Mouse (Mus musculus) forebrain, embryonic 10.5 days (tissue): ENCODE data around the gene Nynrin. TPM values are rescaled to one million over a fixed set of nuclear protein-coding genes. Genes with fewer than 3 reads are reported as not detected.

ENCODE experiments used
- polyA plus RNA-seq: library from polyadenylated mRNA; unstranded; fragments of >200 nt; fragmentation: Nextera tagmentation; extraction: Ambion mirVana; gene quantifications from 2 replicates; pipeline ENCODE4 v1.2.1, GENCODE M21; 2016

Nynrin gene
- polyA plus RNA-seq, 1 experiment from 2014 or later = 25.8 TPM

Other genes with a start within 250 kb of the Nynrin start
- gene Rec8, start 236.0 kb upstream of the Nynrin start, polyA plus RNA-seq = 5.6 and 5.7 TPM in 2 replicates
- 110 and 123 TPM in 2 replicates for gene Ipo4, start 218.1 kb upstream of the Nynrin start, polyA plus RNA-seq
- 0.98 and 1.00 TPM in 2 replicates for gene Gm49378, start 216.1 kb upstream of the Nynrin start, polyA plus RNA-seq
- gene Tm9sf1, start 210.2 kb upstream of the Nynrin start, polyA plus RNA-seq = 78.3 and 78.7 TPM in 2 replicates
- gene Tssk4, start 203.8 kb upstream of the Nynrin start, polyA plus RNA-seq = 0.58 and 1.1 TPM in 2 replicates
- gene Mdp1, start 193.5 kb upstream of the Nynrin start, polyA plus RNA-seq = 62.4 and 63.7 TPM in 2 replicates
- 59.9 and 62.4 TPM in 2 replicates for gene Gmpr2, start 182.1 kb upstream of the Nynrin start, polyA plus RNA-seq
- 664 and 665 TPM in 2 replicates for gene Nedd8, start 181.9 kb upstream of the Nynrin start, polyA plus RNA-seq
- gene Tinf2, start 172.2 kb upstream of the Nynrin start, polyA plus RNA-seq = 78.8 and 79.7 TPM in 2 replicates
- 0.26 and 0.44 TPM in 2 replicates for gene Tgm1, start 140.1 kb upstream of the Nynrin start, polyA plus RNA-seq
- gene Rabggta, start 131.7 kb upstream of the Nynrin start, polyA plus RNA-seq = 30.2 and 31.5 TPM in 2 replicates
- gene Dhrs1, start 108.3 kb upstream of the Nynrin start, polyA plus RNA-seq = 59.1 and 62.5 TPM in 2 replicates
- gene Nop9, start 108.3 kb upstream of the Nynrin start, polyA plus RNA-seq = 63.0 and 68.4 TPM in 2 replicates
- 0.33 TPM in 1 of 2 replicates, not detected in the other for gene Cideb, start 95.6 kb upstream of the Nynrin start, polyA plus RNA-seq
- gene Ltb4r2, start 92.6 kb upstream of the Nynrin start, polyA plus RNA-seq = 0.19 and 0.28 TPM in 2 replicates
- gene Ltb4r1, start 88.0 kb upstream of the Nynrin start, polyA plus RNA-seq = 0.26 TPM in 2 replicates
- 4.6 and 5.4 TPM in 2 replicates for gene Adcy4, start 69.9 kb upstream of the Nynrin start, polyA plus RNA-seq
- 8.0 and 10.2 TPM in 2 replicates for gene Ripk3, start 65.1 kb upstream of the Nynrin start, polyA plus RNA-seq
- gene Nfatc4, start 30.9 kb upstream of the Nynrin start, polyA plus RNA-seq = 37.9 and 39.1 TPM in 2 replicates
- 0.10 and 0.12 TPM in 2 replicates for gene Cbln3, start 30.4 kb downstream of the Nynrin start, polyA plus RNA-seq
- 22.7 and 25.3 TPM in 2 replicates for gene Khnyn, start 30.9 kb downstream of the Nynrin start, polyA plus RNA-seq
- gene Sdr39u1, start 46.3 kb downstream of the Nynrin start, polyA plus RNA-seq = 41.9 and 48.9 TPM in 2 replicates
- not detected in 2 replicates for gene Cma1, start 90.7 kb downstream of the Nynrin start, polyA plus RNA-seq
- not detected in 2 replicates for gene Cma2, start 97.0 kb downstream of the Nynrin start, polyA plus RNA-seq
- gene Mcpt1, start 164.0 kb downstream of the Nynrin start, polyA plus RNA-seq = not detected in 2 replicates
- gene Mcpt9, start 176.5 kb downstream of the Nynrin start, polyA plus RNA-seq = not detected in 2 replicates
- not detected in 2 replicates for gene Mcpt2, start 188.0 kb downstream of the Nynrin start, polyA plus RNA-seq
- gene Mcpt4, start 208.3 kb downstream of the Nynrin start, polyA plus RNA-seq = not detected in 2 replicates
- gene Mcpt8, start 231.3 kb downstream of the Nynrin start, polyA plus RNA-seq = not detected in 2 replicates
- gene Ctsg, start 248.6 kb downstream of the Nynrin start, polyA plus RNA-seq = 0.29 TPM in 1 of 2 replicates, not detected in the other